In the genomic region with DNA sequence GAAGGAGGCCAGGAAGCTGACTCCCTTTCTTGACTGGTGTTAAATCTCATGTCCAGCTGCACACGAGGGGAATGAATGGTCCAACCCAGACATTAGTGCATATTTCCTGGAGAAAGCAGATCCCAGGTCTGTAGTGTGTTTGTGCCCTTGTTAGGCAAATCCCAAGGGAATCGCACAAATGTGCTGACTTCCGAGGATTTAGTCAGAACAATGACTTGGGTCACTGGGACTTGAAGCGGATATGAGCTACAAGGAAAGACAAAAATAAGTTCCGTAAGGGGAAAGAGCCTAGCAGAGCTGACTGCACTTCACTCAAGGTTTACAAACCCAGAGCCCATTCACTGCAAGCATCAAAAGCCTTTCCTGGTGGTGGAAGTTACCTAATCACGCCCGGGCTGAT, we compare ENCODE assay signal across 10 mouse cellular contexts.
DNase-seq lines count a peak whose midpoint lies in the region; ATAC-seq and TF ChIP-seq lines count a peak whose summit lies in the region.
"Had no signal": no experiment of that assay in that cellular context is flagged by ENCODE, and none has a peak within 500 bp of the region (broad histone marks: within the 10 kb centered on the region; RNA-seq: fewer than 3 reads in every experiment).

No protein-coding gene starts in this region.

- no peaks in the 10 kb centered on the region for H3K9me3 ChIP-seq in kidney, embryonic 16.5 days (ENCODE audit: low read length)
- H3K9me3 ChIP-seq in neural tube, embryonic 15.5 days (replicated peaks), result no peaks in the 10 kb centered on the region
- no peaks in the 10 kb centered on the region for H3K9me3 ChIP-seq in midbrain, embryonic 16.5 days (replicated peaks; ENCODE audit: control insufficient read depth, low read length, poor library complexity, severe bottlenecking)
- H3K9me3 ChIP-seq: G1E had no signal

- peak overlapping the region; percentile 75 for H3K27ac ChIP-seq in liver, adult 2 months (replicated peaks; ENCODE audit: insufficient read depth, low read depth, low read length)
- H3K27ac ChIP-seq in kidney, embryonic 16.5 days (ENCODE audit: low read length), result peak overlapping the region; percentile 75
- H3K27ac ChIP-seq in neural tube, embryonic 15.5 days (replicated peaks), result peak overlapping the region; percentile 23; the same call in 1 of the 2 replicates
- no peak overlapping the region for H3K27ac ChIP-seq in midbrain, embryonic 16.5 days (ENCODE audit: low read length)

- H3K9ac ChIP-seq in liver, adult 2 months (ENCODE audit: low read depth, low read length), result no peak overlapping the region
- H3K9ac ChIP-seq in kidney, embryonic 16.5 days (replicated peaks; ENCODE audit: low read length), result no peak overlapping the region
- H3K9ac ChIP-seq in neural tube, embryonic 15.5 days (replicated peaks), result no peak overlapping the region
- no peak overlapping the region for H3K9ac ChIP-seq in midbrain, embryonic 16.5 days (ENCODE audit: low read depth, low read length)

- no peak overlapping the region for H3K4me2 ChIP-seq in kidney, embryonic 16.5 days (replicated peaks; ENCODE audit: low read depth, low read length)
- no peak overlapping the region for H3K4me2 ChIP-seq in neural tube, embryonic 15.5 days
- H3K4me2 ChIP-seq in midbrain, embryonic 16.5 days (ENCODE audit: low read length), result no peak overlapping the region

- no peak for ATAC-seq in kidney, embryonic 16.5 days (ENCODE audit: low FRiP score, low TSS enrichment)
- no peak for ATAC-seq in neural tube, embryonic 15.5 days (ENCODE audit: low FRiP score)
- ATAC-seq in midbrain, embryonic 16.5 days, result no peak

- H3K79me2 ChIP-seq in liver, adult 2 months (ENCODE audit: control insufficient read depth, insufficient read depth, low read length), result no peaks in the 10 kb centered on the region

- H3K4me1 ChIP-seq in liver, adult 2 months (ENCODE audit: control insufficient read depth, insufficient read depth, low read length), result no peaks in the 10 kb centered on the region
- peaks cover 18% of the 10 kb centered on the region for H3K4me1 ChIP-seq in kidney, embryonic 16.5 days (ENCODE audit: insufficient read depth, low read length)
- H3K4me1 ChIP-seq in neural tube, embryonic 15.5 days, result peaks cover 8% of the 10 kb centered on the region
- H3K4me1 ChIP-seq in midbrain, embryonic 16.5 days (ENCODE audit: control insufficient read depth, insufficient read depth, low read length), result peaks cover 4% of the 10 kb centered on the region; the same call in 1 of the 2 replicates

- peak; percentile 22 for DNase-seq in liver, adult 2 months (ENCODE audit: extremely low read depth, low read depth, low spot score)
- no peak for DNase-seq in liver
- peak; percentile 76 to 94 for DNase-seq in heart, adult 9 months (ENCODE audit: low spot score in 2 of 2)
- DNase-seq in right cerebral cortex, postnatal 4 days, result no peak
- no peak for DNase-seq in urinary bladder, postnatal 25 days (ENCODE audit: low spot score)
- DNase-seq: cerebellum, adult 8-10 months had no signal

- no peaks in the 10 kb centered on the region for H3K36me3 ChIP-seq in liver, adult 2 months (ENCODE audit: control insufficient read depth, insufficient read depth, low read length)
- H3K36me3 ChIP-seq in kidney, embryonic 16.5 days (ENCODE audit: insufficient read depth, low read length), result no peaks in the 10 kb centered on the region
- no peaks in the 10 kb centered on the region for H3K36me3 ChIP-seq in neural tube, embryonic 15.5 days
- H3K36me3 ChIP-seq in midbrain, embryonic 16.5 days (ENCODE audit: control insufficient read depth, insufficient read depth, low read length), result no peaks in the 10 kb centered on the region
- H3K36me3 ChIP-seq: G1E had no signal

- H3K4me3 ChIP-seq in liver, adult 2 months (ENCODE audit: insufficient read depth, low read depth, low read length), result no peak overlapping the region
- H3K4me3 ChIP-seq in kidney, embryonic 16.5 days (ENCODE audit: low read length), result no peak overlapping the region
- H3K4me3 ChIP-seq in neural tube, embryonic 15.5 days (replicated peaks), result no peak overlapping the region
- H3K4me3 ChIP-seq in midbrain, embryonic 16.5 days (ENCODE audit: low read depth, low read length), result no peak overlapping the region

- TF ChIP-seq CTCF in liver, adult 2 months (IDR thresholded peaks at IDR 0.05; ENCODE audit: low read depth, low read length), result no peak

- TF ChIP-seq POLR2A in liver, adult 2 months (IDR thresholded peaks at IDR 0.05; ENCODE audit: extremely low read depth, insufficient read depth, low read length), result no peak

- 75% methylated on average over 7 of the region's 7 CpGs for WGBS in liver, adult 2 months
- 61% methylated on average over 7 of the region's 7 CpGs for WGBS in kidney, embryonic 16.5 days
- 82% methylated on average over 7 of the region's 7 CpGs for WGBS in neural tube, embryonic 15.5 days
- 76% methylated on average over 7 of the region's 7 CpGs for WGBS in midbrain, embryonic 16.5 days

- H3K27me3 ChIP-seq in liver, adult 2 months (ENCODE audit: control insufficient read depth, insufficient read depth, low read length), result no peaks in the 10 kb centered on the region
- no peaks in the 10 kb centered on the region for H3K27me3 ChIP-seq in kidney, embryonic 16.5 days (ENCODE audit: insufficient read depth, low read length)
- H3K27me3 ChIP-seq in neural tube, embryonic 15.5 days (replicated peaks), result no peaks in the 10 kb centered on the region
- H3K27me3 ChIP-seq in midbrain, embryonic 16.5 days (ENCODE audit: control insufficient read depth, insufficient read depth, low read depth, low read length), result no peaks in the 10 kb centered on the region

Comparison
In these comparisons a context has a peak if more than half of its experiments do, and no peak if none do; other contexts are left out.
1. DNase-seq: peak in liver, adult 2 months (single experiment) and heart, adult 9 months (2 of 2); none in liver (single experiment), right cerebral cortex, postnatal 4 days (single experiment) and urinary bladder, postnatal 25 days (single experiment).